Mouse (Mus musculus): ENCODE data around the gene Tbc1d9.

DNA sequence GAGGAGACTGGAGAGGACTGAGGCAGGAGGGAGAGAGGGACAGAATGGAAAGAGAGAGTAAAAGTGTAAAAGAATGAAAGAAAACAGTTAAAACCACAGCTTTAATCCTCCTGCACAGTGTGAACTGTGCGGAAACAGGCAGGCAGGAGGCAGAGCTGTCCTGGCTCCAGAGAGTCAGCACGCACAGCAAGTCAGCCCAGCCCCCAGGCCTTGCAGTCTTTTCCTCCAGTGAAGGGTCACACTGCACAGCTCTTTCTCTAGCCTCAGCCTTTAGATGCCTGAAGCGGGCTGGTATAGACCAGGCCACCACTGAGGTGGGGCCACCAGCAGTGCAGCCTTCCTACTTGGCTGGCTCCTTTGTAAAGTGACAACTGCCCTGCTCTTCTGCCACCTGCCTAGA is 155.4 kb downstream of the Tbc1d9 start:
- TF ChIP-seq CTCF (IDR thresholded peaks at IDR 0.05; ENCODE audit: insufficient read depth, low read length) (no peak), POLR2A (IDR thresholded peaks at IDR 0.05; ENCODE audit: borderline replicate concordance, extremely low read depth, low read depth, low read length) (no peak)
